Mouse (Mus musculus) thymus, adult 2 months (tissue): ENCODE measurements around the gene Stom. TPM values are rescaled to one million over a fixed set of nuclear protein-coding genes. Genes with fewer than 3 reads are reported as not detected.

Experiments
- DNase-seq: peaks from one replicate; pipeline ENCODE4 v3.0.0; 2021
- H3K27ac ChIP-seq: fragments of 200-500 bp; 2 replicates; pipeline ENCODE4 v1.5.1; 2012; ENCODE audit warnings: low read length, control low read depth; ENCODE audit not compliant: control insufficient read depth, insufficient read depth
- H3K27me3 ChIP-seq: fragments of 200-500 bp; 2 replicates; pipeline ENCODE4 v1.6.1; 2012; ENCODE audit warnings: mild to moderate bottlenecking, low read length, moderate library complexity, mixed read lengths; ENCODE audit not compliant: control insufficient read depth, insufficient read depth
- H3K36me3 ChIP-seq: fragments of 200-500 bp; 2 replicates; pipeline ENCODE4 v1.6.1; 2012; ENCODE audit warnings: mild to moderate bottlenecking, low read length, moderate library complexity; ENCODE audit not compliant: control insufficient read depth, insufficient read depth
- H3K4me1 ChIP-seq: fragments of 200-500 bp; replicated peaks from 2 replicates; pipeline ENCODE4 v1.6.1; 2012; ENCODE audit warnings: low read length; ENCODE audit not compliant: control insufficient read depth, insufficient read depth
- H3K4me3 ChIP-seq: fragments of 200-500 bp; 2 replicates; pipeline ENCODE4 v1.5.1; 2012; ENCODE audit warnings: mild to moderate bottlenecking, low read length, control low read depth, moderate library complexity; ENCODE audit not compliant: control insufficient read depth, insufficient read depth
- CTCF ChIP-seq: fragments of 200-500 bp; IDR thresholded peaks from 2 replicates; pipeline ENCODE4 v1.5.1; 2012; ENCODE audit warnings: mild to moderate bottlenecking, control low read depth, low read length, moderate library complexity, borderline replicate concordance; ENCODE audit not compliant: control insufficient read depth, poor library complexity, insufficient read depth; ENCODE audit errors: extremely low read depth
- POLR2A ChIP-seq: fragments of 200-500 bp; IDR thresholded peaks from 2 replicates; pipeline ENCODE4 v1.6.1; 2012; ENCODE audit warnings: mild to moderate bottlenecking, low read length, control low read depth, moderate library complexity; ENCODE audit not compliant: control insufficient read depth, poor library complexity, insufficient read depth; ENCODE audit errors: extremely low read depth
- WGBS: fragments of 180-500 bp; shearing (Covaris S2); methylation state at CpG from one replicate; pipeline ENCODE4 v1.1.7; 2018; 5-methylcytosine and 5-hydroxymethylcytosine counted together
- polyA plus RNA-seq: library from polyadenylated mRNA; depleted of rRNA; stranded (reverse); fragments of >200 nt; gene quantifications from 2 replicates; pipeline ENCODE4 v1.2.3, GENCODE M21; 2012

The Stom gene
- polyA plus RNA-seq, 1 experiment = 19.4 TPM

DNA sequence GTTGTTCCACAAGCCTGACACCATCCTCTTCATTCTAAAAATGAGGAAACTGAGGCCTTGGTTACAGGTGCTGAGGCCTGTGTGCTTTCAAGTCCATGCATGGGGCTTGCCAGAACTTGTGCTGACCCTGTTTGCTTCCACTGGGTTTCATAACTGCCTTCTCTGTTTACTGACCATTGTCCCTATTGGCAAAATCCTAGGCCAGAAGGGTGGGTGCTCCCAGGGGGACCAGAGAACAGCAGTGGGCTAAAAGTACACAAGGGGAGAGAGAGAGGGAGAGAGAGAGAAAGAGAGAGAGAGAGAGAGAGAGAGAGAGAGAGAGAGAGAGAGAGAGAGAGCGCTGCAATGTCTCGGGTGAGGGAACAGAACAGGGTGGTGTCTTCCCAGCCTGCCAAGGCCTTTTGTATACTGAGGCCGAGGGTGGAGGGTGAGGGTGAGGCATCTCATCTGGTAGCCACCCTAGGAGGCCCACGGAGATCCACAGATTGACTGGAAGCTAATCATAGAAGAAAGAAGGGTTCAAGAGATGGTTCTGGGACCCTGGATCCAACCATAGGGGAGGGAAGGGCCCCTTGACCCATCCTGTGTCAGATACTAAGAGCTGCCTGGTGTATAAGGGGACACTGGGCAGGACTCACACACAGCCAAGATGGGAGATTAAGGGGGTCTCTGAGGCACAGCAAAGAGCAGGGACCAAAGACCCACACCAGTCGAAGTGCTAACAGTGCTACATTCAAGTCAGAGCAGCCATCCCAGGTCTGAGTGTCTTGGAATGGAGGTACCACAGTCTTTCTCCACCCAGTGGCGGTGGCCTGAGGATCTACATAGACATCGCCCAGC, 58.2 kb downstream of the Stom start:
- Histone ChIP-seq H3K4me3 (no peak overlapping the region), H3K36me3 (no peaks in the 10 kb centered on the region), H3K4me1 (peaks cover 14% of the 10 kb centered on the region), H3K27me3 (no peaks in the 10 kb centered on the region; the same call in 1 of the 2 replicates), H3K27ac (no peak overlapping the region)
- no peak for DNase-seq
- no peak for TF ChIP-seq CTCF
- no peak for TF ChIP-seq POLR2A
- 92% methylated on average over 7 of the region's 7 CpGs for WGBS

- WGBS = 97% methylated on average over 3 of the region's 3 CpGs
- Histone ChIP-seq H3K27ac (no peak overlapping the region), H3K27me3 (no peaks in the 10 kb centered on the region; the same call in 1 of the 2 replicates), H3K4me3 (no peak overlapping the region), H3K4me1 (peaks cover 23% of the 10 kb centered on the region), H3K36me3 (no peaks in the 10 kb centered on the region)
- no peak for DNase-seq
- no peak for TF ChIP-seq CTCF
- TF ChIP-seq POLR2A = no peak
Observed at GRCm38 (mm10) chr2:35277686-35278085, 59.1 kb downstream of the Stom start.

- TF ChIP-seq POLR2A = no peak
- TF ChIP-seq CTCF = no peak
- no peaks in the 10 kb centered on the region for H3K36me3 ChIP-seq
- H3K27ac ChIP-seq = peak overlapping the region; percentile 76
- DNase-seq = no peak
- no peaks in the 10 kb centered on the region for H3K27me3 ChIP-seq
- peaks cover 41% of the 10 kb centered on the region for H3K4me1 ChIP-seq
- no peak overlapping the region for H3K4me3 ChIP-seq
- WGBS = 66% methylated on average over 2 of the region's 2 CpGs
Observed at GRCm38 (mm10) chr2:35273536-35273935, 63.2 kb downstream of the Stom start.

- no peak for TF ChIP-seq POLR2A
- no peak for TF ChIP-seq CTCF
- WGBS = 15% methylated on average over 6 of the region's 6 CpGs
- no peak for DNase-seq
- Histone ChIP-seq H3K27ac (peak overlapping the region; percentile 76), H3K27me3 (no peaks in the 10 kb centered on the region), H3K4me3 (no peak overlapping the region), H3K36me3 (no peaks in the 10 kb centered on the region), H3K4me1 (peaks cover 41% of the 10 kb centered on the region)
Observed at GRCm38 (mm10) chr2:35272881-35273280, 63.9 kb downstream of the Stom start.

- TF ChIP-seq CTCF (no peak), POLR2A (no peak)
- H3K27ac ChIP-seq = peak overlapping the region; percentile 42; the same call in 1 of the 2 replicates
- H3K4me3 ChIP-seq = no peak overlapping the region
- H3K27me3 ChIP-seq = no peaks in the 10 kb centered on the region
- no peaks in the 10 kb centered on the region for H3K36me3 ChIP-seq
- DNase-seq = no peak
- peaks cover 45% of the 10 kb centered on the region for H3K4me1 ChIP-seq
- WGBS = 81% methylated on average over 2 of the region's 2 CpGs
Observed at GRCm38 (mm10) chr2:35271817-35272216, 65.0 kb downstream of the Stom start.

DNA sequence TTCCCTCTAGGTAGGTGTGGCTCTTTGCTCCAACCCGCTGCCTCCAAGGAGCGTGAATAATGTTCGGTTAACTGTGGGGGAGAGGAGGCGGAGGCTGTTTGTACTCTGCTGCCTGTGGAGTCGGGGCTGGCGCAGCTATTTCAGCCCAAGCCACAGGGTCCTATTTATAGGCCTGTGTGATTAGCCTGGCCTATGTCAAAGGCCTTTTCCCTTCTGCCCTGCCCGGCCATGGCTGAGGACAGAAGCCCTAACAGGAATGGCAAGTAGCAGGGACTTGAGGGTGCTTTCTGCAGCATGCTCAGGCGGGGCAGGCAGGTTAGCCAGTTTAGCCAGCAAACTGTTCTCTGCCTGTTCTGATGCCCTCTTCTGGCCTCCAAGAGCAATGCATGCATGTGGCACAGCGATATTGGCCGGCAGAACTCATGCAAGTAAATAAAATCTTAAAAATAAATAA, 66.2 kb downstream of the Stom start:
- TF ChIP-seq POLR2A (no peak), CTCF (peak; percentile 59; the same call in 1 of the 2 replicates)
- peak; percentile 64 for DNase-seq
- no peak overlapping the region for H3K27ac ChIP-seq
- H3K27me3 ChIP-seq = no peaks in the 10 kb centered on the region
- no peak overlapping the region for H3K4me3 ChIP-seq
- peaks cover 58% of the 10 kb centered on the region for H3K4me1 ChIP-seq
- WGBS = 33% methylated on average over 10 of the region's 10 CpGs
- H3K36me3 ChIP-seq = no peaks in the 10 kb centered on the region
